Mouse (Mus musculus): ENCODE data around the gene Jph4. TPM values are rescaled to one million over a fixed set of nuclear protein-coding genes. Genes with fewer than 3 reads are reported as not detected.

The Jph4 gene
- total RNA-seq, 2 experiments from 2014 or later: 0.08 TPM; not detected in 1

DNA sequence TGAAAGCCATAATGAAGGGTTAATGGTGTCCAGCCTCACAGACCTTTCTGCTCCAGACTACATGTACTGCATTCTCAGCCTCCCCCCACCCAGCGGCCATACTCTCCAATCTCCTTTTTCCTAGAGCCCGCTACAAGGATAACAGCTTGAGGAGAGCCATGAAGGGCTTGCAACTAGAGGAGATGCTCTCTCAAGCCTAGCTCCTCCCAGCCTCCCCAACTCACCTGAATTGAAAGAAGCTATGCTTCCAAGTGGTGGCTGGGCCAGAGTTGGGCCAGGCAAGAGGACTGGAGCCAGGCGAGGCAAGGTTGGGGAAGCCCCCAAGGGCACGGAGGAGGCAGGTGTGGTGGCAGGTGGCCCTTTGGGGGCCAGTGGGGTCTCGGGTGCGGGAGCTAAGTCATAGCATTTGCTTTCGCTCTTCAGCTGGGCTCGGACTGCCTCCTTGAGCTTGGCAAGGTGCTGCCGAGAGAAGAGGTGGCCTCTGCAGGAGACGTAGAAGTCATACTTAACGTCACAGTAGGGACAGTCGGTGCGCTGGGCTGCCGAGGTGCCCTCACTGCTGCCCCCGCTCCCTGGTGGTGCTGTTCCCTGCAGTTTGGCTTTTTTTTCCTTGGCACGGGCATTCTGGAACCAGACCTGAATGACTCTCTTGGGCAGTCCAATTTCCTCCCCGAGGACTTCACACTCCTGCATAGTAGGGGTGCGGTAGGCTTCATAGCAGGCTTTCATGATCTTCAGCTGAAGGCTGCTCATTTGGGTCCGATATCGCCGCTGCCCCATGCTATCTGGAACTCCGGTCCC lies 53.0 kb downstream of the Jph4 start:
- DNase-seq: no peak

DNA sequence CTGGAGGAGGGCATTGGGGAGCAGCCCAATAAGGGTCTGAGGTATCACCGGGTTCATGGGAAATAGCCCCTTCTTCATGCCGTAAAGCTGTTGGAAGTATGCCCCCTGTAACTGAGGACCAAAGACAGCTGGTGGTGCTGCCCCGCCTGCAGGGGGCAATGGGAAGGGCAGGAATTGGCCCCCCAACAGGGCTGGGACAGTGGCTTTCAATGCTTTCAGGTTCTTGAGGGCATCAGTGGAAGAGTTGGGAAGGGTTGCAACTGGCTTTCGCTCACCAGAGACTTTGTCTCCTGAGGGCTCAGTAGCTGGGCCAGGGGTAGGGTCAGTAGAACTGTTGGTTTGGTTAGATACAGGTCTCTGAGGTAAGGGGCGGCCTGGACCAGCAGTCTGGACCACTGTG lies 53.6 kb downstream of the Jph4 start:
- DNase-seq: no peak

DNA sequence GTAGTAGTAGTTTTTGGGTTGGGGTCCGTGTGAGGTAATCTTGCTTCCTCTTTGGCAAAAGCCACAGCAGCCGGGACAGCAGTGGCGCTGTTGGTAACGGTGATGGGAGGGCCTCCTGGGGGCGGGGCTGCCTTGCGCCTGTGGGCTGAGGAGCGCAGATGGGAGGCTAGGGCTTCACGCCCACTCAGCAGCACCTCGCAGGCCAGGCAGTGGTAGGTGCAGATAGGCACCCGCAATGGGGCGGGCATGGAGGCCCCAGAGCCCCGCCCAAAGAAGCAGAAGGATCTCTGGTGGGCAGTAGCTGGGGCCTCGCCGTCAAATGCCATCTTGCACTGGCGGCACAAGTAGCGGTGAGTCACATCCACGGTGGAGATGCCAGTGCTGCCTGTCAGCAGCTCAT lies 54.1 kb downstream of the Jph4 start:
- no peak for DNase-seq

DNA sequence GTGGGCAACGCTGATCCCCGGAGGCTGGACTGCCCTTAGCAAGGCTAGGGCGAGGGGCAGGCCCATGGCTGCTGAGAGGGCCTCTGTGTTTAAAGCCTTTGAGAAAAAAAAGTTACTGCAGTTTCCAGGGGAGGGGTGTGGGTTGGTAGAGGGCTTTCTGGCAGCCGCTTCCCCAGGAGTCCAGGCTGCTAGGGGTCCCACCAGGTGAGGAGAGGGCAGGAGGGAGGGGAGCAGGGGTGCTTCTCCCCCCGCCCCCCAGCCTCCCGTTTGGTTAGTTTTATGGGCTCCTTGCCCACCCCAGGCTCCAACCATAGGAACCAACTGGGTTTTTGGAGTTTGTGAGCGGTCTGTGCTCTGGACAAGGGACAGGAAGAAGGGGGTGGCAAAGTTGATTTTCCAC lies 54.9 kb downstream of the Jph4 start:
- DNase-seq: no peak

DNA sequence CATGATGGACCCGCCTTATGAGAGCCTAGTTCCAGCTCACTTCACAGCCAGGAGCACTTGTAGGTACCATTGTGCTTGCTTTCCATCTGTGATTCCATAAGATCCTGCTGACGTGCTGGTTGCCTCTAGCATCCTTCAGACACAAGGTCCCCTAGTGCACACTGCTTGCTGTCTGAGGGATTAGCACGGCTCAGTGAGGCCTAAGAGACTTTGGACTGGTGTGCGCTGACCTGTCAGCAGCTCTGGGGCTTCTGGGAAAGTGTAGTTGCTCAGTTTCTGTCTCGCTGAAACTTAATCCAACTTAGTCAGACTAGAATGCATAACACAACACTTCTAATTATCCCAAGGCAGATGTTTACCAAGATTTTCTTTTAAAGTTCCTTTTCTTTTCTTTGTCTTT lies 56.8 kb downstream of the Jph4 start:
- no peak for DNase-seq

DNA sequence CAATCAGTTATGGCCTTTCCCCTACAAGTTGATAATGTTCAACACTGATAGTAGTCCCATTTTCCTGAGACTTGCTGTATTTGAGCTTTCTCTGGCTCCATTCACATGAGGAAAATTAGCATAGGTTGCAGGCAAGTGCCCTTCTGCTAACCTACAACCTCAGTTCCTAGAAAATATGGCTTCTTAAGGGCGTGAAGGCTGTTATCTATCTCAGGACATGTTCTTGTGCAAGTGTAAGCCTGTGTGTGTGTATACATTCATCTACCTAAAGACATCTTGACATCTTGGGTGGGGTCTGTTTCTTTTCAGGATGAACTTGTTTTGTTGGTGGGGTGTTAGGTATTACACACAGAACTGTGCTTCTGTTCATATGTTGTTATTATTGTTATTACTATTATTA lies 57.7 kb downstream of the Jph4 start:
- no peak for DNase-seq

Other genes starting within 250 kb of the Jph4 start
- gene Homez, start 246.0 kb downstream of the Jph4 start, total RNA-seq (2021): 1 to 10 TPM; 4.7 to 5.5 TPM
- gene Ppp1r3e, start 239.4 kb downstream of the Jph4 start, total RNA-seq (2021): 1 to 10 TPM; 3.3 to 3.4 TPM
- gene Bcl2l2, start 233.6 kb downstream of the Jph4 start, total RNA-seq (2021): 10 to 100 TPM; 42.4 to 44.1 TPM
- 1 to 10 TPM; 6.6 to 9.0 TPM for gene Gm20521, start 233.5 kb downstream of the Jph4 start, total RNA-seq (2021)
- 10 to 100 TPM; 39.1 to 46.9 TPM for gene Pabpn1, start 224.4 kb downstream of the Jph4 start, total RNA-seq (2021)
- 1 to 10 TPM; 1.9 to 2.5 TPM for gene Slc22a17, start 203.8 kb downstream of the Jph4 start, total RNA-seq (2021)
- 1 to 10 TPM; 1.7 to 2.0 TPM for gene Efs, start 190.8 kb downstream of the Jph4 start, total RNA-seq (2021)
- gene Il25, start 184.2 kb downstream of the Jph4 start, total RNA-seq (2021): not detected
- gene Cmtm5, start 180.7 kb downstream of the Jph4 start, total RNA-seq (2021): under 1 TPM in 1 of 2 experiments, not detected in 1; 0.44 TPM
- gene Myh6, start 150.0 kb downstream of the Jph4 start, total RNA-seq (2021): over 10,000 TPM; 21,244 to 21,975 TPM
- gene Gm17428, start 140.0 kb downstream of the Jph4 start, total RNA-seq (2021): not detected
- 1,000 to 10,000 TPM; 1,849 to 2,242 TPM for gene Myh7, start 122.3 kb downstream of the Jph4 start, total RNA-seq (2021)
- 10 to 100 TPM; 27.7 to 31.1 TPM for gene Ngdn, start 101.5 kb downstream of the Jph4 start, total RNA-seq (2021)
- 1 to 10 TPM; 4.5 to 5.0 TPM for gene Zfhx2, start 24.6 kb downstream of the Jph4 start, total RNA-seq (2021)
- gene Thtpa, start 22.2 kb downstream of the Jph4 start, total RNA-seq (2021): 10 to 100 TPM; 11.3 to 12.9 TPM
- gene Ap1g2, start 10.3 kb downstream of the Jph4 start, total RNA-seq (2021): 1 to 10 TPM; 3.3 to 8.3 TPM
- not detected for gene Dhrs2, start 105.1 kb upstream of the Jph4 start, total RNA-seq (2021)